Mouse (Mus musculus) erythroblast, embryonic 14.5 days (primary cell): ENCODE data around the gene Usp12. TPM values are rescaled to one million over a fixed set of nuclear protein-coding genes. Genes with fewer than 3 reads are reported as not detected.
A peak's percentile ranks its signal among the peaks of the same experiment; 100 is the strongest.

Source experiments
- H3K27me3 ChIP-seq: 2 replicates; pipeline ENCODE4 v1.6.1; 2012; ENCODE audit warnings: inconsistent platforms; ENCODE audit not compliant: control insufficient read depth
- H3K36me3 ChIP-seq: 2 replicates; pipeline ENCODE4 v1.6.1; 2012; ENCODE audit warnings: mild to moderate bottlenecking, inconsistent platforms; ENCODE audit not compliant: control insufficient read depth
- H3K4me1 ChIP-seq: 2 replicates; pipeline ENCODE4 v1.6.1; 2012; ENCODE audit warnings: inconsistent platforms; ENCODE audit not compliant: control insufficient read depth
- H3K4me3 ChIP-seq: replicated peaks from 2 replicates; pipeline ENCODE3; 2012; ENCODE audit warnings: moderate library complexity, mild to moderate bottlenecking, inconsistent platforms
- H3K9me3 ChIP-seq: 2 replicates; pipeline ENCODE4 v1.6.1; 2012; ENCODE audit warnings: low read length, inconsistent platforms, mixed read lengths; ENCODE audit not compliant: control insufficient read depth
- GATA1 ChIP-seq: IDR thresholded peaks from 2 replicates; pipeline ENCODE4 v1.6.1; 2012; ENCODE audit warnings: low read length, inconsistent platforms, mixed read lengths
- TAL1 ChIP-seq: IDR thresholded peaks from 3 replicates; pipeline ENCODE4 v1.6.1; 2012; ENCODE audit warnings: low read length, inconsistent platforms, mixed read lengths
- polyA plus RNA-seq: library from polyadenylated mRNA; stranded (reverse); fragments of >175 nt; gene quantifications from 2 replicates; pipeline ENCODE4 v1.2.3, GENCODE M21; 2012

Usp12 gene
- polyA plus RNA-seq, 1 experiment: 0.26 TPM

DNA sequence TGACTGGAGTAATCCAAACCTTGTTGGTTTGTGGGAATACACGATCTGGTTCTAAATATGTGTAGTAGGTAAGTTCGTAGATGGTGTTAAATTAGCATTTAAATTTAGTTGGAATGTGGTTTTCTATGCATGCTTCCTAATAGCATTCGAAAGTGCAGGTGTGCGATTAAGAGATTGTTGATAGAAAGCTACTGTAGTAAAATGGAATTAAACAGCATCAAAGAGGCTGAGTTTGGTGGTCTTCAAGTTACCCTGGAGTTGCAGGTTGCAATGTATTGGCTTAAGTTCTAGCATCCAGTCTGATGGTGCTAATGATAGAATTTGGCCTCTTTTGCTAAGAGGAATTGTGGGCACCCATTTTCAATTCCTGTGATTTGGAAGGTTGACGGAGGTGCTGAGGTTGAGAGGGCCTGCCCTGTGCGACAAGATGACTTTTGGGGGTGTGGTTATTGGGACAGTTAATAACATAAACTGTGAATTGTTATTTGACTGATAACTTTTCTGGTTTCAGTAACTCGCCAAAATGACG lies 38.9 kb upstream of the Usp12 start:
- H3K4me3 ChIP-seq: peak overlapping the region; percentile 90
- TF ChIP-seq TAL1 (no peak), GATA1 (no peak)
- H3K27me3 ChIP-seq: no peaks in the 10 kb centered on the region
- H3K36me3 ChIP-seq: peaks cover 52% of the 10 kb centered on the region
- H3K4me1 ChIP-seq: peaks cover 35% of the 10 kb centered on the region
- H3K9me3 ChIP-seq: no peaks in the 10 kb centered on the region

- TF ChIP-seq TAL1: no peak
- TF ChIP-seq GATA1: no peak
- Histone ChIP-seq H3K9me3 (no peaks in the 10 kb centered on the region), H3K36me3 (peaks cover 43% of the 10 kb centered on the region), H3K4me1 (peaks cover 35% of the 10 kb centered on the region), H3K27me3 (no peaks in the 10 kb centered on the region), H3K4me3 (peak within 1 kb of the TSS; percentile 90)
Measured at GRCm38 (mm10) chr5:146832769-146833448, 38.1 kb upstream of the Usp12 start, which contains the start of gene Rpl21. Gene Rpl21, plus strand, starts transcription at chr5:146832890.

DNA sequence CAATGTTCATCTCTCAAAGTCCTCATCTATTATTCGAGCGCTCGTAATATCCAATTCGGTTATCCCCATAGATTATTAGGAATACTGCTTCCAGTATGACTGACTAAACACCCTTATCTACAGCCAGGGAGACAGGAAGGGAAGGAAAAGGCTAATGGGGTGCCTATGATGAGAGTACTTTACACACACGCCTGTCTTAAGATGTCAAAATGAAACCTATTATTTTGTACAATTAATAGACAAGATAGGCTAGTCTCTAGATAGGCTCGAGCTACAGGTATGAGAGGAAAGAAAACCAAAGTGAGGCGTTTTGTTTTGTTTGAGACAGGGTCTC lies 37.6 kb upstream of the Usp12 start:
- no peaks in the 10 kb centered on the region for H3K27me3 ChIP-seq
- peak overlapping the region; percentile 90 for H3K4me3 ChIP-seq
- H3K4me1 ChIP-seq: peaks cover 35% of the 10 kb centered on the region
- no peaks in the 10 kb centered on the region for H3K9me3 ChIP-seq
- H3K36me3 ChIP-seq: peaks cover 38% of the 10 kb centered on the region
- TF ChIP-seq TAL1 (no peak), GATA1 (no peak)

- H3K4me3 ChIP-seq: no peak overlapping the region
- no peaks in the 10 kb centered on the region for H3K27me3 ChIP-seq
- no peaks in the 10 kb centered on the region for H3K9me3 ChIP-seq
- H3K36me3 ChIP-seq: peaks cover 10% of the 10 kb centered on the region
- TF ChIP-seq GATA1 (no peak), TAL1 (no peak)
- H3K4me1 ChIP-seq: peaks cover 30% of the 10 kb centered on the region
Measured at GRCm38 (mm10) chr5:146829528-146829927, 34.7 kb upstream of the Usp12 start.

- TF ChIP-seq GATA1 (no peak), TAL1 (no peak)
- H3K9me3 ChIP-seq: no peaks in the 10 kb centered on the region
- H3K27me3 ChIP-seq: no peaks in the 10 kb centered on the region
- H3K4me1 ChIP-seq: peaks cover 14% of the 10 kb centered on the region
- H3K4me3 ChIP-seq: no peak overlapping the region
- H3K36me3 ChIP-seq: no peaks in the 10 kb centered on the region
Measured at GRCm38 (mm10) chr5:146823005-146823404, 28.2 kb upstream of the Usp12 start.

DNA sequence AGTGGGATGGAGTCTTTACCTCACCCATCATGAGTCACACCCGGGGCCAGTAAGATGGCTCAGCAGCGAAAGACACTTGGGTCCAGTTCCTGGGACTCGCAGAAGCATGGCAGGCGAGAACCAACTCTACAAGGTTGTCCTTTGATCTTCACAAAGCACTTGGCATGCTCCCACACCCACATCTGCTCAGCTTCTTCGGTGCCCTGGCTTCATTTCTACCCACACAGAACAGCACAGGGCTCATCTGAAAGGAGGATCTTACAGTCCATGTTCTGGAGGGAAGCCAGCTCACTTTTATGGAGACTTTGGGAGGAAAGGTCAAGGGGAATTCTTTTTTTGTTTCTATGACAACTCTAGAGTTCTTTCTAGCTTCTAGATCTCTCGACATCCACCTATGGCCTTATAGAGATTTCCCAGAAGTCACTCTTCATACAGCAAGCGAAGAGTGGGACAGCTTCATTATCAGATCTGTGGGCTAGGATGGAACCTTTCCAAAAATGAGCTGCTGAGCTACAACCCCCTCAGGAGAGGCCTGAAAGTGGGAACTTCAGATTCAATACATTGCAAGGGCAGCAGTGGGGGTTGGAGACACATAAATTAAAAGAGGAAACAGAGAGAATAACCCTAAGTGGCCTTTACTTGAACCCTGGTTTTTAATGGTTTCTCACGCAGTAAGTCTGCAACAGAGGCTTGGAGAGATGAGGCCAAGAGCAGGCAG lies 24.3 kb upstream of the Usp12 start:
- peaks cover 3% of the 10 kb centered on the region; the same call in 1 of the 2 replicates for H3K9me3 ChIP-seq
- H3K27me3 ChIP-seq: no peaks in the 10 kb centered on the region
- peaks cover 4% of the 10 kb centered on the region for H3K4me1 ChIP-seq
- no peak for TF ChIP-seq GATA1
- no peak for TF ChIP-seq TAL1
- H3K36me3 ChIP-seq: no peaks in the 10 kb centered on the region
- H3K4me3 ChIP-seq: no peak overlapping the region

GRCm38 (mm10) chr5:146817583-146817982 lies 22.8 kb upstream of the Usp12 start:
- no peaks in the 10 kb centered on the region for H3K36me3 ChIP-seq
- no peaks in the 10 kb centered on the region for H3K27me3 ChIP-seq
- TF ChIP-seq GATA1 (no peak), TAL1 (no peak)
- H3K9me3 ChIP-seq: peaks cover 6% of the 10 kb centered on the region; the same call in 1 of the 2 replicates
- H3K4me1 ChIP-seq: no peaks in the 10 kb centered on the region
- no peak overlapping the region for H3K4me3 ChIP-seq

GRCm38 (mm10) chr5:146815394-146815793 lies 20.6 kb upstream of the Usp12 start:
- no peaks in the 10 kb centered on the region for H3K4me1 ChIP-seq
- H3K27me3 ChIP-seq: no peaks in the 10 kb centered on the region
- no peaks in the 10 kb centered on the region for H3K36me3 ChIP-seq
- TF ChIP-seq GATA1 (no peak), TAL1 (no peak)
- no peak overlapping the region for H3K4me3 ChIP-seq
- peaks cover 8% of the 10 kb centered on the region; the same call in 1 of the 2 replicates for H3K9me3 ChIP-seq

GRCm38 (mm10) chr5:146813421-146813820 lies 18.6 kb upstream of the Usp12 start:
- Histone ChIP-seq H3K36me3 (no peaks in the 10 kb centered on the region), H3K4me1 (no peaks in the 10 kb centered on the region), H3K4me3 (no peak overlapping the region), H3K27me3 (no peaks in the 10 kb centered on the region), H3K9me3 (peaks cover 8% of the 10 kb centered on the region; the same call in 1 of the 2 replicates)
- TF ChIP-seq GATA1 (no peak), TAL1 (no peak)
